Mouse (Mus musculus) CH12F3 (cell line): ENCODE results near the gene Arhgef16.

Experiments used
- in situ Hi-C: fragments of 300-500 bp; cut with MboI; formaldehyde crosslinking; loops from 2 replicates; pipeline ENCODE4 v1.14.3; 2020; ENCODE audit warnings: low sequenced_read_pairs

The Arhgef16 gene

DNA sequence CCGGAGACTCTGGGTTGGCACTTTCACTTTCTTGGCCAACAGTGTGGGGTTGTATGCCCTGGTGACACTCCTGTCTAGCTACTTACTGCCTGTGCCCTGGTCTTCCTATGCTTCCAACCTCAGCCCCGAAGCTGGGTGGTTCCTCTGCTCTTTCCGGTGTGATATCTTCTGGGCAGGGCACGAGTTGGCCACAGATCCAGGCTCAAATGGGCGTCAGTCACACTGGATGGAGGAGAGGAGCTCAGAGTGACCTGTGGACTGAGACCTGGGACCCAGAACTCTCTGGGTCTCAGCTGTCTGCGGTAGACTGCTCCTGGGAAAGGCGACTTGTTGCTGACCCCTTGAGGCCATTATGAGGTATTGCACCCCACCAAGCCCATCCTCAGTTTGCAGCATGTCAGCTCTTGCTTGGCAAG, at the start of gene Arhgef16:
Arhgef16 (minus strand) TSS at position 211 of the 416 bp plus-strand sequence.
- in situ Hi-C loops, result no loop called here

DNA sequence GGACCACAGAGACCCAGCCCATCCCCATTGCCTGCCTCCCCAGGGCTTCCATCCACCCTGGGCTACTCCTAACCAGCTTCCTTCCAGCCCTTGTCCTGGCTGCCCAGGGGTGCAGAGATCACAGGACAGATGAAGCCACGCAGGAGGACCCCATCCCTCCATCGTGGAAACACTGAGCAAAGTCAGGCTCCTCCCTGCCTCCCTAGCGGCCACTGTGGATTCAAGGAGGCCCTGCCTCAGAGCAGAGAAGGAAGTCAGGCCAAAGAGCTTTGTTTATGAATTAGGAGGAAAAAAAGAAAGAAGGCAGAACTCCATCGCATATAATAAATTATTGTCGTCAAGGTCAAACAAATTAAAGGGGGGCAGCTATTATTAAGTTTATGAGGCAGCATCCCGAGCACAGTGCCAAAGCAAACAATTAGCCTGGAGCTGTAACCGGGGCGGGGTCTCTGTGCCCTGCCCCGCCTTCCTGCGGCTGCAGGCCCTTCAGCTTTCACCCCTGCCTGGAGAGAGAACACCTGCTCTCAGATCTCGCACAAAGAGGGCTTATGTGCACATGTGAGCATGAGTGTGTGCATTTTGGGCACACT, 46.8 kb upstream of the Arhgef16 start:
- in situ Hi-C loops, result no loop called here

DNA sequence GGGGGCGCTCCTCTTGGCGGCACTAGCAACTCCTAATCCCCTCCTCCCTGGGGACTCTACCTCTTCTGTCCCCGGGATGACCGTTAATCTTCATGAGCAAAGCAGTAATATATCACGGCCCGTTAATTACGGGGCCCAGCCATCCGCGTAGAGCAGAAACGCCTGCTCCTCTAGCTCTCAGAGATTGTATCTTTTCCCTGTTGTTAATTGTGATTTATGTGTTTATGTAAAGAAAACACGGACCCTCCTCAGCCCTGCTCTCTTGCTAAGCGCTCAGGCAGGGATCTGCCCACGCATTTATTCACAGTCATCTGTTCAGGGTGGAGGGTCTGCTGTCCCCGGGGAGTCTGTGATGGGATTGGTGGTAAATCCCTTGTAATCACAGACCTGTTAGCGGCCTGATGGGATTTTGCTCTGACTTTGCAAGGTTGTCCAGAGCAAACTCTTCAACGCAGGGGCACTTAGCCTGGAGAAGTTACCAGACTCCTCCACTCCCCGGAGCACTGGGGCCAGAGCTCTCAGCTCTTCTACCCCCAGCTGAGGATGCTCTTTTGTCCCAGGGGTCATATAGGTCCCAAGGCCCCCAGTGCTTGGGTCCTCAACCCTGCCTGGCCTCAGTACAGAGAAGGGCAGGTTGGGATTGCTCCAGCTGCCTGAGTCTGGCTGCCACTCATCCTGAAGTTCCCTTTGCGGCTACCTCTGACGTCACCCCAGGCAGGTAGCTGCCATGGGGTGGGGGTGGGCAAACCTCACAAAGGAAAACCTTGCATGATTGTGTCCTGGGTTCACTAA, 45.5 kb upstream of the Arhgef16 start:
- in situ Hi-C loops, result no loop called here

DNA sequence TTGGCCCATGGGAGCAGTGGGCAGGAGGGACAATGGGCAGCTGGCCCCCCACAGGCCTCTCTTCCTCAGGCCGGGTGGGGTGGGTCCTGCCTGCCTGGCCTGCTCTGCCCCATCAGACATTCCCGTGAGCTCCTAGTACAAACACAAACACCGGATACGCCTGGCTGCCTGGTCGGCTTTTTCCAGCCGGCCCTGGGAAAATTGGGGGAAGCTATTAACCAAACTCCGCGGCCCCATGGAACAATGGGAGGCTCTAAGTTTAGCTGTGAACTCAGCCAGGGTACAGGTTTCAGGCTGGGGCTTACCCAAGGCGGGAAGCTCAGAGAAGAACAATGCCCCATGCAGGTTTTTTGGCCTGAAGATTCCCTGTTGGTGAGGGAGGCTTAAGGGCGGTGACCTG, 35.2 kb upstream of the Arhgef16 start:
- in situ Hi-C loops, result no loop called here

DNA sequence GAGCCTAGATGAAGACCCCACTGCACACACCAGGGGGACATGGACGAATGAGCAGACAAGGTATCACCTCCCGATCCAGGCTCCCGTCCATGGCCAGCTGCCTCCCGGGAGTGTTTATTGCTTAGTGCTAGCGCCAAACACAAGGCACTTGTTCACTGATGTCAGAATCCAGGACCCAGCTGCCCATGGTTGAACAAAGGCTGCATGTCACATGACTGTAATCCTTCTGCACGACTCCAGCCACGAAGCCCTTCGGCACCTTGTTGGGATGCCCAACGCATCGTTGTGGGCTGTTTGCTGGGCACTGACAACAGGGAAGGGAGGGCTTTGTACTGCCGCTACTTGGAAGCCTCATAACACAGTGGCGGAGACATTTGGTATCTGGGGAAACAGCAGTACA, 34.3 kb upstream of the Arhgef16 start, which contains the start of gene B230104I21Rik:
B230104I21Rik (plus strand) TSS at position 367 of the 400 bp plus-strand sequence.
- in situ Hi-C loops, result no loop called here

GRCm38 (mm10) chr4:154334699-154335402, 33.4 kb upstream of the Arhgef16 start:
- in situ Hi-C loops, result no loop called here

GRCm38 (mm10) chr4:154333300-154333699, 31.8 kb upstream of the Arhgef16 start:
- in situ Hi-C loops, result no loop called here

DNA sequence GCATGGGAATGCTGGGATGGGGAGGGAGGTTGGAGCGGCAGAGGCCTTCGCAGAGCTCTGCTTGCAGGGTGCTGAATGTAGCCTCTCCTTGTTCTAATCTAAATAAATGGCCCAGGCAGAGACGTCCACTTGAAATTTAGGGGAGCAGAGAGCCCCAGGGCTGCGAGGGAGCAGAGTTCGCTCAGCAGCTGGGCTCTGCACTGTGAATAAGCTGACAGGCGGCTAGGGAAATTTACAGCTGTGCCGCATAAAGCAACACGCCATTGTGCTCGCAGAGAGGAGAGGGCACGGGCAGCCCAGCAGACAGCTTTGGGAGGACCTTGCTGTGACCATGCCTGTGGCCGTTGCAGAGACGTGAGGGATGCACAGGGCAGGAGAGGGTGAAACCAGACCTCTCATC, 29.8 kb upstream of the Arhgef16 start:
- in situ Hi-C loops, result no loop called here

- in situ Hi-C loops, result no loop called here
Observed at GRCm38 (mm10) chr4:154330001-154330400, 28.5 kb upstream of the Arhgef16 start.

DNA sequence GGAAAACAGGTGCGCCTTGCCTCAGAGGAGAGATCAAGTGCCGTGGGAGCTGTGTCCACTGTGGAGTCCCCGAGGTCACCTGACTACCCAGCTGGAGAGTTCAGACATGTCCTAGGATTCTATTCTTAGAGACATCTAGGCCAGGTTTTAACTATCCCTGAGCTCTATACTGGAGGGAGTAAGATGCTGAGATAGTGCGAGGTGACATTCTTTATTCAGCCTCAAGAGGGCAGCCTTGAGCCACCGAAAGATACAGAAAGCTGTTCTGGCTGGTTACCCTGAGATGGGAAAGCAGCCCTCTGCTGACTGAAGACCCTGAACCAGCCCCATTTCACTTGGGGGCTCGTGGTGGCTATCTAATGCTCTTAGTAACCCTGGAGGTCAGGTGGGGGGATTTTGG, 27.4 kb upstream of the Arhgef16 start:
- in situ Hi-C loops, result no loop called here

GRCm38 (mm10) chr4:154328431-154328830, 27.0 kb upstream of the Arhgef16 start:
- in situ Hi-C loops, result no loop called here

DNA sequence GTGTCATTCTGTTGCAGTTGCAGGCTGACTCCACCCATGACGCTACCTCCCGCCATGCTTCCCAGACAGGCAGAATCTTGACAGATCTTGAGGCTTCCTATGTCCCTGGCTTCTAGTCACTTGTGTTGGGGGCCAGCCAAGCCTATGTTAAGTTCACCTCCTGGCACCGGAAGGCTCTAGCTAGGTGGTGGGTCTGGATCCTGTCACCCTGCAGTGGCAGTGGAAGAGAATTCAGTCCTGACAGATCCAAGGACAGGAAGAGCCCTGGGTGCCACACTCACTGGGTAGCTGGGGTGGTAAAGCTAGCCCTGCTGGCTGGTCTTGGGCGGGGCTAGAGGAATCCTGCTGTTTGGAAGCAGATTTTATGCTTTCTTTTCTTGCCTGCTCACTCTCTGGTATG, 23.9 kb upstream of the Arhgef16 start:
- in situ Hi-C loops, result no loop called here

DNA sequence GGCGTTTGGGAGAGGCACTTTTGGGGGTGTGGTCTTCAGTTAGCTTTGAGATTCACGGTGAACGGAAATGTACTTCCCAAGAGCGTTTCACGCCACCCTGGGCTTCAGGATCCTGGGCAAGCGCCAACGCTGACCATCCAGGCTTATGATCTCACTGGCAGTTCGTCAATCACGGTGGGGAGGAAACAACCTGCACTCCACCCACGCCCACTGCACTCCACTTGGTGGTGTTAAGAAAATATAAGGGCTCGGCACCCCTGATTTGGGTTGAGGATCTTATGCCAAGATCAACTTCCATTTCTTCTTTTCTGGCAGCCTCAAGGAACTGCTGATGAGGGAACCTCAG, 12.1 kb upstream of the Arhgef16 start:
- in situ Hi-C loops, result no loop called here

- in situ Hi-C loops, result no loop called here
Observed at GRCm38 (mm10) chr4:154312935-154313621, 11.6 kb upstream of the Arhgef16 start.

DNA sequence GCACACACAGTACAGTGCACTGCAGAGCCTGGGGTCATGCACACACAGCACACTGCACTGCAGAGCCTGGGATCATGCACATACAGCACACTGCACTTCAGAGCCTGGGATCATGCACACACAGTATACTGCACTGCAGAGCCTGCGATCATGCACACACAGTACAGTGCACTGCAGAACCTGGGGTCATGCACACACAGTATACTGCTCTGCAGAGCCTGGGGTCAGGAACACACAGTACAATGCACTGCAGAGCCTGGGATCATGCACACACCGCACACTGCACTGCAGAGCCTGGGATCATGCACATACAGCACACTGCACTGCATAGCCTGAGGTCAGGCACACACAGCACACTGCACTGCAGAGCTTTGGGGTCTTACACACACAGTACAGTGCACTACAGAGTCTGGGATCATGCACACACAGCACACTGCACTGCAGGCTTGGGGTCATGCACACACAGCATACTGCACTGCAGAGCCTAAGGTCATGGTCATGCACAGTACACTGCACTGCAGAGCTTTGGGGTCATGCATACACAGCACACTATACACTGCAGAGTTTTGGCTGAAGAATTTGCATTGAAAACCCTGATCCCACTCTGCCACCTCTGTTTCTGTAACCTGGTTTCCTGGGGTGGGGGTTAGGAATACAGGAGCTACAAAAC, 10.8 kb upstream of the Arhgef16 start:
- in situ Hi-C loops, result no loop called here

DNA sequence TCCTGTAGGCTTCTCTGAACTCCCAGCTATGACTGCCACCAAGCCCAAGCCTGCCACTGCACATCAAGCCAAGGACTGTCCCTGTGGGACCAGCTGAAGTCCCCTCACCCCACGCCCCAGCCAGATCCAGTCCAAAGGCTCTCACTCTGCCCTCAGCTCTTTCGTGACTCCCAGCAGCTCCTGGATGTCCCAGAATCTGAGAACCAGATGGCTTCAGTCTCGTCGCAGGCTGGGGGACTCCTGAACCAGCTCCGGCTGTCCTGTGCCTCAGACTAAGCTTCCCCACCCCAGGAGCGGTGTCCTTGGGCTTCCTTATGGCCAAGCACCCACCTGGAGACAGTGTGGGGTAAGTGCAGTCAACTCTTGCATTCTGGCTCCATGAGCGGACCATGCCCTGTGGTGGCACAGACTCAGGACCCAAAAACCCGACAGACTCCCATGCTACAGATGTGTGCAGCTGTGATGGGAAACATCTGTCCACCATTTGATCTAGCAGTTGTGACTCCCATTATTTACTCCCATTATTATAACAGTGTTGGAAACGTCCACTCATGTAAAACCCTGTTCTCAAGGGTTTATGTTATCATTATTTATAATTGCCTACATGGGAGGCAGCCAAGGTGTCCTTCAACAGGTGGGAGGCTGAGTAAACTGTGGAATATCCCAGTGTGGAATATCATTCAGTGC, 9.2 kb upstream of the Arhgef16 start:
- in situ Hi-C loops, result no loop called here

- in situ Hi-C loops, result no loop called here
Observed at GRCm38 (mm10) chr4:154309131-154309530, 7.7 kb upstream of the Arhgef16 start.

DNA sequence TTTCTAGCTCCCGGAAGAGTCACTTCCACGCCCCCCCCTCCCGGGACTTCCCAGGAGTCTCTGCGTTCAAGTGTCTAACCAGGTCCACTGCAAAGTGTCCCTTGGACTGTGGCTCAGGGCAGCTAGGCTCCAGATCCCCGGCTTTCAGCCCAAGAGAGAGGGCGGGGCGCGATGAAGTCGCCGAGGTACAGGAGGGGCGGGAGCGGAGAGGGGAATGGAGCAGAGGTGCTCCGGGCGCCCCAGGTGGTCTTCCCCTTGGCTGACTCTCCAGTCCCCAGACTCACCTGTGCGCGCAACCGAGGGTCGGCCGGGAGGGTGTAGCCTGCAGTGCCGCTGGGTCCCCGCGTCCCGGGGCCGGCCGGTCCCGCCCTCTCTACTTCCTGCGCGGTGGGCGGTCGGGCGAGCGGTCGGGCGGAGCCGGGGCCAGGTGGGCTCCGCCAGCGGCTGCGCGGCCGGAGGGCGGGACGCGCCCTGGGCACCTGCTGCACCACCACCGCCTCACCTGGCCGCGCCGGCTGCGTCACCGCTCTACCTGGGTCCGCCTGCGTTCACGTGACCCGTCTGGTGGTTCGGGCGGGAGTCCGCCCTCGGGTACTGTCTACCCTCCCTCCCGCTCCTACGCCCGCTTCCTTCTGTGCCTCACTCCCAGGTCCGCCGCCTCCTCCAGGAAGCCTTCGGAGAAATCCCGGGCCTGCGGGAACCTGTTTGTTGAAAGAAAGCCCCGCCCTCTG, 1.8 kb downstream of the Arhgef16 start:
- in situ Hi-C loops, result no loop called here

GRCm38 (mm10) chr4:154297761-154298160, 3.7 kb downstream of the Arhgef16 start:
- in situ Hi-C loops, result no loop called here
